Mouse (Mus musculus) cortical plate, adult 2 months (tissue): Measurements from ENCODE around the gene Smtn. TPM values are rescaled to one million over a fixed set of nuclear protein-coding genes. Genes with fewer than 3 reads are reported as not detected.
A peak's percentile ranks its signal among the peaks of the same experiment; 100 is the strongest.

ENCODE experiments used
- H3K27ac ChIP-seq: fragments of 200-500 bp; 2 replicates; pipeline ENCODE4 v1.5.1; 2012; ENCODE audit warnings: low read length, control low read depth, inconsistent platforms; ENCODE audit not compliant: insufficient read depth
- H3K4me1 ChIP-seq: fragments of 200-500 bp; 2 replicates; pipeline ENCODE4 v1.6.1; 2011; ENCODE audit warnings: low read length; ENCODE audit not compliant: control insufficient read depth, insufficient read depth
- H3K4me3 ChIP-seq: fragments of 200-500 bp; 2 replicates; pipeline ENCODE4 v1.5.1; 2011; ENCODE audit warnings: mild to moderate bottlenecking, low read length, control low read depth; ENCODE audit not compliant: insufficient read depth
- CTCF ChIP-seq: fragments of 200-500 bp; IDR thresholded peaks from 2 replicates; pipeline ENCODE4 v1.5.1; 2011; ENCODE audit warnings: mild to moderate bottlenecking, control low read depth, low read length; ENCODE audit not compliant: insufficient read depth; ENCODE audit errors: extremely low read depth
- POLR2A ChIP-seq: fragments of 200-500 bp; IDR thresholded peaks from 2 replicates; pipeline ENCODE4 v1.6.1; 2011; ENCODE audit warnings: mild to moderate bottlenecking, low read length, control low read depth; ENCODE audit not compliant: insufficient read depth; ENCODE audit errors: extremely low read depth
- polyA plus RNA-seq: library from polyadenylated mRNA; depleted of rRNA; stranded (reverse); fragments of >200 nt; gene quantifications from 2 replicates; pipeline ENCODE4 v1.2.3, GENCODE M21; 2012

Gene Smtn
- polyA plus RNA-seq, 1 experiment, result 4.9 TPM

GRCm38 (mm10) chr11:3573092-3573491, 32.7 kb upstream of the Smtn start:
- no peak overlapping the region for H3K4me3 ChIP-seq
- 0 out of 2 replicates have a peak overlapping the region, but pooled peaks have one; percentile 4 for H3K27ac ChIP-seq
- TF ChIP-seq POLR2A (no peak), CTCF (no peak)
- H3K4me1 ChIP-seq, result no peaks in the 10 kb centered on the region

- no peaks in the 10 kb centered on the region for H3K4me1 ChIP-seq
- H3K4me3 ChIP-seq, result no peak overlapping the region
- TF ChIP-seq POLR2A, result no peak
- TF ChIP-seq CTCF, result no peak
- no peak overlapping the region for H3K27ac ChIP-seq
Observed at GRCm38 (mm10) chr11:3572181-3572580, 31.8 kb upstream of the Smtn start.

GRCm38 (mm10) chr11:3570321-3570720, 29.9 kb upstream of the Smtn start:
- H3K27ac ChIP-seq, result no peak overlapping the region
- no peaks in the 10 kb centered on the region for H3K4me1 ChIP-seq
- no peak overlapping the region for H3K4me3 ChIP-seq
- no peak for TF ChIP-seq POLR2A
- TF ChIP-seq CTCF, result no peak

GRCm38 (mm10) chr11:3567896-3568295, 27.5 kb upstream of the Smtn start:
- H3K4me1 ChIP-seq, result no peaks in the 10 kb centered on the region
- TF ChIP-seq CTCF (no peak), POLR2A (no peak)
- H3K27ac ChIP-seq, result no peak overlapping the region
- H3K4me3 ChIP-seq, result no peak overlapping the region

GRCm38 (mm10) chr11:3566018-3566417, 25.6 kb upstream of the Smtn start:
- H3K4me1 ChIP-seq, result no peaks in the 10 kb centered on the region
- no peak overlapping the region for H3K4me3 ChIP-seq
- no peak overlapping the region for H3K27ac ChIP-seq
- TF ChIP-seq POLR2A, result no peak
- TF ChIP-seq CTCF, result no peak

- Histone ChIP-seq H3K4me3 (no peak overlapping the region), H3K27ac (no peak overlapping the region), H3K4me1 (no peaks in the 10 kb centered on the region)
- TF ChIP-seq CTCF (no peak), POLR2A (no peak)
Observed at GRCm38 (mm10) chr11:3564451-3564850, 24.0 kb upstream of the Smtn start.

GRCm38 (mm10) chr11:3563853-3564252, 23.4 kb upstream of the Smtn start:
- no peak for TF ChIP-seq POLR2A
- TF ChIP-seq CTCF, result no peak
- Histone ChIP-seq H3K4me1 (no peaks in the 10 kb centered on the region), H3K4me3 (no peak overlapping the region), H3K27ac (no peak overlapping the region)

- Histone ChIP-seq H3K27ac (no peak overlapping the region), H3K4me3 (no peak overlapping the region), H3K4me1 (no peaks in the 10 kb centered on the region)
- TF ChIP-seq POLR2A, result no peak
- TF ChIP-seq CTCF, result no peak
Observed at GRCm38 (mm10) chr11:3560202-3560601, 19.8 kb upstream of the Smtn start.

- TF ChIP-seq POLR2A, result no peak
- no peak for TF ChIP-seq CTCF
- no peak overlapping the region for H3K27ac ChIP-seq
Observed at GRCm38 (mm10) chr11:3557852-3558251, 17.4 kb upstream of the Smtn start.

GRCm38 (mm10) chr11:3554976-3555375, 14.6 kb upstream of the Smtn start:
- no peak overlapping the region for H3K27ac ChIP-seq
- no peaks in the 10 kb centered on the region for H3K4me1 ChIP-seq
- TF ChIP-seq POLR2A (no peak), CTCF (no peak)
- H3K4me3 ChIP-seq, result no peak overlapping the region

More at GRCm38 (mm10) chr11:3557852-3558251, 17.4 kb upstream of the Smtn start:
- no peak overlapping the region for H3K4me3 ChIP-seq
- no peaks in the 10 kb centered on the region for H3K4me1 ChIP-seq
